Mouse (Mus musculus) left cerebral cortex, adult 18-20 months (tissue): ENCODE results near the gene 9530068E07Rik. TPM values are rescaled to one million over a fixed set of nuclear protein-coding genes. Genes with fewer than 3 reads are reported as not detected.
"Not testable (repeated sequence)": the region's sequence is repeated elsewhere in the genome, so short reads cannot be mapped to it uniquely, and the experiment has no call there.

Experiments used
- DNase-seq, 2 experiments: peaks; one replicate each; pipeline ENCODE4 v3.0.0; 2021 to 2022; ENCODE audit warnings: low spot score in 2 of 2, mixed read lengths in 1 of 2
- total RNA-seq, 2 experiments: library from RNA; stranded (reverse); gene quantifications; 2 replicates each; pipeline ENCODE4 v1.2.3; 2021

The 9530068E07Rik gene
- total RNA-seq, 2 experiments from 2014 or later: 57.1 to 61.6 TPM

DNA sequence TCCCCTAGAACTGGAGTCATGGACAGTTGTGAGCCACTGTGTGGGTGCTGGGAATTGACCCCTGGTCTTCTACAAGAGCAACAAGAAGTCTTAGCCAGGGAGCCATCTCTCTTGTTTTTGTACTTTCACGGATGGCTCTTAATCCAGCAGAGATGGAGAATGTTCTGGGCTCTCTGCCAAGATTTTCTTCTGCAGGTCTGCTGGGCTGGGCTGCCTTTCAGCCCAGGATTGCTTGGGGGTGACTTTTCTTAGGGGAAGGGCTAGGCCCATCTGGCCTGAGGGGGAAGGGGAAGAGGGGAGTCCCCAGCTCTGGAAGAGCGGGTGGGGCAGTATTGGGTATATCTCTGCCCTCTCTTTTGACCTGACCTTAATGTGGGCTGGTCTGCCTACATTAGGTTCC is 25.7 kb upstream of the 9530068E07Rik start:
- DNase-seq: peak; percentile 41 to 53

GRCm38 (mm10) chr11:52373841-52374240 is 22.4 kb upstream of the 9530068E07Rik start:
- DNase-seq: no peak

DNA sequence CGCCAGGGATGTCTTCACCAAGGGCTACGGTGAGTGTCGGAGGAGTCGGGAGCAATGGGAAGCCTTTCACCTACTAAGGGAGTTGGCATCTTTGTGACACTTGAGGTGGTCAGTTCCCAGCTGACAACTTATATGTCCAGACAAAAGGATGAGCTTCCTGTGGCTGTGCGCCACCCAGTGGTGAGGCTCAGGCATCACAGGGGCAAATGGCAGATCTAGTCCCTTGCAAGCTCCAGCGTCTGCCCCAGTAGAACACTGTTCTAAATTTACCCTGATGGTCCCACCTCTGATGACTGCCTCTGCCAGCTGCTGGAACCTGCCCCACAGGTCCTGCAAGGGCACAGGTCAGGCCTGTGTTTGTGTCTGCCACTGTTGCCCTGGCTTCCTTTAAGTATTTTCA is 21.9 kb upstream of the 9530068E07Rik start:
- DNase-seq: peak in 1 of 2 experiments; percentile 49

DNA sequence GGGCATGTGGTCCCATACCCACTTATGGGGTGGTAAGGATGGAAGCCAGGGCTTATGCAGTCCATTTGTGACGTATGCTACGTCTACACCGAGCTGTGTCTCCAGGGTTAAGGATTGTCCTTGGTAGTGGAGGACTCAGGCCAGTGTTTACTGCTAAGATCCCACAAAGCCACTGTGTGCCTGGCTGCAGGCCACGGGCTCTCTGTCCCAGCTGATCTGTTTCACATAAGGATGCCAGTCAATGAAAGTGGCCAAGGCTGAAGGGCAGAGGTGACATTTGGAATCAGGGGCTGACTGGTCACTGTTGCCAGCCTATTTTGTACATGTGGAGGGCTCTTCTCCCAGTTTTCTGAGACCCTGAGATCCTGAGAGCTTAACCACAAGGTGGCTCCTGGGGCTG is 18.6 kb upstream of the 9530068E07Rik start:
- DNase-seq: no peak

GRCm38 (mm10) chr11:52379241-52379640 is 17.0 kb upstream of the 9530068E07Rik start:
- no peak for DNase-seq

- no peak for DNase-seq
Measured at GRCm38 (mm10) chr11:52383741-52384140, 12.5 kb upstream of the 9530068E07Rik start.

DNA sequence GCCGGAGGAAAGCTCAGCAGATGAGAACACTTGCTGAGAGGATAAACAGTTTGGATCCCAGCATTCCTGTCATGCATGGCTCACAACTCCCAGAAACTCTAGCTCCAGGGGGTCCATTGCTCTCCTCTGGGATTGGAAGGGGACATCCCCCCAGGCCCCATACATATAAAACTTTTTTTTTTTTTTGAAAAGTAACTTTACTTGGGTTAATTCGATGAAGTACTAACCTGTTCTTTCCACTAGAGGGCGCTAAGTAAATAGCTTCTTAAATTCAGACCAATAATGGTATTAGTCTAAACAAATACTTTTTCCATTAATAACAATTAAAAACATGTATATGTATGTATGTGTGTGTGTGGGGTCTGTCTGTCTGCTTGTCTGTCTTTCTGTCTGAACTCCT is 11.6 kb upstream of the 9530068E07Rik start:
- no peak for DNase-seq

DNA sequence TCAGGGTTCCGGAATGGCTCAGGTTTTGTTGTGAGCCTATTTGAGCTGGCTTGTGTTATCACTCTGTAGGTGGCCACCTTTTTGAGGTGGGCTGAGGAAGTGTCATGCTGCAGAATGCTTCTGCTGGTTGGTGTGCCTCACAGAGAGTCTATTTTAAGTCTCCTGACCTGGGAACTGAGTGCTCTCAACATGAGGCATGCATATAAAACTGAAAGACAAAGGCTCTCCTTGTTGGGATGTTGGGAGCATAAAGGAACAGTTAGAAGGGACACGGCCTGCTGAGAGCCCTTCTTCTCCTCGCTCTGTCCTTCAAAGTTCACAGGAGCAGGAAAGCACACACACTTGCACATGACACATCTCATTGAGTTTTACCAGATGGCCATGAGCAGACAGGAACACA is 9.3 kb upstream of the 9530068E07Rik start:
- no peak for DNase-seq

- DNase-seq: no peak
Measured at GRCm38 (mm10) chr11:52388150-52388549, 8.1 kb upstream of the 9530068E07Rik start.

DNA sequence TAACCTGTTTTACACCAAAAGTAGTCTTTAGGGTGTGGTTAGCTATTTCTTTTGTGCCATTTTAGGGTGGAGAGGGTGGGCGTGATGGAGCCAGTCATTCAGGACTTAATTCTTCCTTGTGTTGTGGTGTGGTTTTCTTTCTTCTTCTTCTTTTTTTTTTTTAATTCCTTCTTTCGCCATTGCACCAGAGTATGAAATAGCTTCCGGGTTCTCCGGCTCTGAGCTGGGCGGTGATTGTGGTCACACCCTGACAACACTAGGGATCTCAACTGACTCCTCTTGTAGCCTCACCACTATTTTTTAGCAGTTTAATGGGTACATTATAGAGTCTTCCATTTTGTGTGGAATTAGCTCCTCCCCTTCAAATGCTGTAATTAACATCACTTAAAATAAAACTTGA is 7.2 kb upstream of the 9530068E07Rik start:
- DNase-seq: not testable (repeated sequence)

DNA sequence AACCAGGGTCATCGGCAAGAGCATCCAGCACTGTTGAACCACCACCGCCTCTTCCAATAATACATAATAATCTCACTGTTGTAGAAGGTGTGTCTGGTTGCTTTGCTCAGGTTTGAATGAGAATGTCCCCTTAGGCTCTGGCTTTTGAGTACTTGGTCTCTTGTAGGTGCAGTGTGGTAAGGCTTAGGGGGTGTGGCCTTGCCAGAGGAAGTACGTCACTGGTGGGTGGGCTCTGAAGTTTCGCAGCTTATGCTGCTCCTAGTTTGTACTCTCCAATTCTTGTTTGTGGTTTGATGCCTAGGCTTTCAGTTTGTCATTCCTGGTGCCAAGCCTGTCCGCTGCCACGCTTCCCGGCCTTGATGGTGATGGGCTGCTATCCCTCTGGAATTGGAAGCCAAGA is 6.3 kb upstream of the 9530068E07Rik start:
- DNase-seq: no peak

DNA sequence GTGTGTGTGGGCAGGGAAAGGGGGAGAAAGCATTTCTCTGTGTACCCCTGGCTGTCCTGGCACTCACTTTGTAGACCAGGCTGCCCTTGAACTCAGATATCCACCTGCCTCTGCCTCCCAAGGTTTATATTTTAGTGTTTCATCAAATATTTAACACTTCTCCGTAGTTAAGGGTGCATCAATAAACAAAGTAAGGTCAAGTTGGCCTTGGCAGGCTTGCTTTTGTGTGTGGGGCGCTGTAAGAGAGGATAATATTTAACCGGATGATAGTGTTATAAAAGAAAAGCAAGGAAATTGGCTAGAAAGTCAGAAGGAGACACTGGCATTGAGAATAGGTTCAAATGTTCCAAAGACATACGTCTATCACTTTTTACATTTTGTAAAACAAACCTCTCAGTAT is 1.7 kb upstream of the 9530068E07Rik start:
- DNase-seq: no peak

GRCm38 (mm10) chr11:52395343-52395742 is 885 bp upstream of the 9530068E07Rik start:
- no peak for DNase-seq

GRCm38 (mm10) chr11:52396597-52397188 is 465 bp downstream of the 9530068E07Rik start:
- no peak for DNase-seq

DNA sequence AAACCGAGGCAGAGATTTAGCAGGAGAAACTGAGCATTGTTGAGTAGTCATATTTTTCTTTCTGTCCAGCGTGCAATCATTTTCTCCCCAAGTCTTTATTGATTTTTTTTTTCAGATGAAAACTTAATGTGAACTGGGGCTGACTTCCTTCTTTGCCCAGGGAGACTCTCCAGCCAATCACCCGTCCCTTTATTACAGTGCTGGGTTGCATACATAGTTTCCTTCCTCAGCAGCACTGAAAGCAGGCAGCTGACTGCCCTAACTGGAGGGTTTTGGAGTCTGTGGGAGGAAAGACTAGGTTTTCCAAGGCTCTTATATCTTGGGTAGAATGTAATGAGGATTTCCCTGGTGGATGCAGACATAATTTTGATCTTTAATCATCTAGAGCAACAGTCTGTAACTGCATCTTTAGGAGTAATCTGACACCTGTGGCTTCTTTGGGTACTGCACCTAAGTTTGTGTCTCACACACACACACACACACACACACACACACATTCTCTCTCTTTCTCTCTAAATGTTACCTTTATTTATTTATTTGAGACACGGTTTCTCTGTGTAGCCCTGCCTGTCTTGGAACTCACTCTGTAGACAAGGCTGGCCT is 1.3 kb downstream of the 9530068E07Rik start:
- DNase-seq: no peak

DNA sequence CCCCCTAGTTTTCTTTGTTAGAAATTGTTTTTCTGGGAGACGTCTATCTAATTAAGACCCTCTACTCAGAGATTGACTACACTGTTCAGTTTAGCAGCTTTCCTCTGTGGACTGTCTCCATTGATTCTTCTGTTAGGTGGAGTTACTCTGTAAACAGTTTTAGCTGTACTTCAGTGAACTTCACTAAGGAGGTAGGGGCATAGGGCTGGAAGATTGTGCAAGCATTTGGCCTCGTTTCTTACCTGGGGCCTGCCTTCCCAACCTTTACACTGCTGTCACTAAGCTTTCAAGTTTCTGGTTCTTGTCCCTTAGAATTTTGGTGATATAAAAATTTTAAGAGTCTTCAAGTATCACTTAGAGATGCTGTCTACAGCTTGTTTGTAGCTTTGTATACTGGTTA is 5.2 kb downstream of the 9530068E07Rik start:
- no peak for DNase-seq

GRCm38 (mm10) chr11:52402566-52402965 is 6.3 kb downstream of the 9530068E07Rik start:
- DNase-seq: no peak

GRCm38 (mm10) chr11:52404209-52404608 is 8.0 kb downstream of the 9530068E07Rik start:
- DNase-seq: no peak

- no peak for DNase-seq
Measured at GRCm38 (mm10) chr11:52405196-52405688, 9.0 kb downstream of the 9530068E07Rik start.

GRCm38 (mm10) chr11:52409316-52409715 is 13.1 kb downstream of the 9530068E07Rik start:
- no peak for DNase-seq

- DNase-seq: no peak
Measured at GRCm38 (mm10) chr11:52418358-52418757, 22.1 kb downstream of the 9530068E07Rik start.

DNA sequence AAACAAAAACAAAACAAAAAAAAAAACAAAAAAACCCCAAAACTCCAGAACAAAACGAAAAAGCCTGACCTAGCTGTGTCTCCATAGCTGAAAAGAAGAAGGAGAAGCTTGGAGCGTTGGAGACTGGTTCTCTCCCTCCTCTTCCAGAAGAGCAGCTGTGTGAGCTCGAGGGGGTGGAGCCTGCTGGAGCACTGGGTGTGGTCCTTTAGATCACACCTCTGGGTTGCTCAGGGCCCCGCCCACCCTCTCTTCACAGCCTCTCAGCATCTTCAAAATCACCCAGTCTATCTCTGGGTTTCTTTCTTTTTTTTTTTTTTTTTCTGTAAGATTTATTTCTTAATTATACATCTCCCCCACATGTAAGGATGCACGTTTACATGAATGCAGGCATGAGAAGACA is 23.0 kb downstream of the 9530068E07Rik start:
- no peak for DNase-seq

DNA sequence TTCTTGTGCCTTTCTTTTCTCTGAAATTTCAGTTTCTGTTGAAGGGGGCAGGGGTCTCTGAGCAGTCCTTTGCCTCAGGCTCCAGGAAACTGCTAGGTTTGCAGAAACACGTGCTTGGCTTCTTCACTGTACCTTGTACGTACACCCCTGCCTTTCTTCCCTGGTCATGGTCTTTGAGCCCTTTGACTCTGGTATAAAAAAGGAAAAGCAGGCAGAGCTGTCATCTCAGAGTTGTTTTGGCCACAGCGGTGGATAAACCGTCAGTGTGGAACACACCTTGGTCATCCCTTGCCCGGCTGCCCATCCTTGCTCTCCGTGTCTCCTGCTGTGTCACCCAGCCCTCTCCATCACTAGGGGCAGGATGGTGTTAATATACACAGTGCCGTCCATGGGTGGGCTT is 23.6 kb downstream of the 9530068E07Rik start:
- DNase-seq: no peak
